Mouse (Mus musculus): ENCODE measurements around the gene Gab1.

DNA sequence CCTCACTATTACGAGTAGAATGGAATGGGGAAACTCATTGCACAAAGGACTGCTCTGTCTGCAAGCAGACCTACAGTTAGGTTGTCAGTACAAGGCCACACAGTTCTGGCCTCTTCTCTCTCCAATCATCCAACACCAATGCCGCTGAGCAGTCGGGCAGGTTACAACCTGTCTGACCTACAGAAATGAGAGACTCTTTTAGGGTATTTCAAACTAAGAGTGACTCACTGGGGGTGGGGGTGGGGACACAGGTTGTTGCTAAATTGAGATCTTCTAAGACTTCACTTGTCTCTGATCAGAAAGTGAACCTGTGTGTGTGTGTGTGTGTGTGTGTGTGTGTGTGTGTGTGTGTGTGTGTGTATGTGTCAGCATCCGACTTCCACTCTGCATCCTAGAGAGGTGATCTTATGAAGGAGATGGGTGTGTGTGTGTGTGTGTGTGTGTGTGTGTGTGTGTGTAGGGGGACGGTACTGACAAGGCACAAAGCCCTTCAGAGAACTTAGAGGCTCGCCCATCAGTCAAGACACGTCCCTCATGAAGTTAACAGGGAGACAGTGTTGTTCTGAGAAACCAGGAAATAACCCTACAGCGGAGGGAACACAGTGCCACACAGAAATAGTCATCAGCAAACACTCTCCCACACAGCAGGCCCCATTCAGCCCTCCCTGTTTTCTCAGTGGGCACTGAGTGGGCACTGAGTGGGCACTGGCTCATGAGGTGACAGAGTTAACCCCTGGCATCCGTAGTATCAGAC, 27.7 kb downstream of the Gab1 start:
- TF ChIP-seq GATA1 (IDR thresholded peaks at IDR 0.05; ENCODE audit: low read length) = no peak
- TF ChIP-seq TAL1 (IDR thresholded peaks at IDR 0.05; ENCODE audit: low read length) = no peak

Data from erythroblast, embryonic 14.5 days (primary cell).